Mouse (Mus musculus): ENCODE measurements around the gene Birc5. TPM values are rescaled to one million over a fixed set of nuclear protein-coding genes. Genes with fewer than 3 reads are reported as not detected.

The Birc5 gene
- 171 and 183 TPM in 2 replicates for polyA plus RNA-seq (2011; ENCODE audit: insufficient read depth, insufficient read length, low read depth, missing spikeins)

- Histone ChIP-seq H3K4me3 (ENCODE audit: low read depth, low read length) (peak within 1 kb of the TSS; percentile 94), H3K36me3 (ENCODE audit: control insufficient read depth, insufficient read depth, low read length, poor library complexity, severe bottlenecking) (peaks cover 21% of the 10 kb centered on the region), H3K27me3 (ENCODE audit: control insufficient read depth, insufficient read depth, low read length, poor library complexity, severe bottlenecking) (no peaks in the 10 kb centered on the region), H3K9me3 (replicated peaks; ENCODE audit: control insufficient read depth, insufficient read depth, low read length, poor library complexity, severe bottlenecking) (no peaks in the 10 kb centered on the region), H3K4me1 (ENCODE audit: control insufficient read depth, insufficient read depth, low read length) (no peaks in the 10 kb centered on the region), H3K27ac (ENCODE audit: insufficient read depth, low read length) (peak within 1 kb of the TSS; percentile 86), H3K9ac (ENCODE audit: low read depth, poor library complexity, severe bottlenecking) (peak within 1 kb of the TSS; percentile 91)
- TF ChIP-seq EP300 (IDR thresholded peaks at IDR 0.05; ENCODE audit: insufficient read depth, low read depth, low read length), result peak; percentile 28; the same call in 1 of the 2 replicates
- TF ChIP-seq CTCF (IDR thresholded peaks at IDR 0.05; ENCODE audit: low read depth, low read length), result no peak
- TF ChIP-seq POLR2A (IDR thresholded peaks at IDR 0.05; ENCODE audit: insufficient read depth, low read length), result peak; percentile 78
Observed at GRCm38 (mm10) chr11:117848985-117849671, at the start of gene Birc5. Gene Birc5, plus strand, starts transcription at chr11:117849251.

DNA sequence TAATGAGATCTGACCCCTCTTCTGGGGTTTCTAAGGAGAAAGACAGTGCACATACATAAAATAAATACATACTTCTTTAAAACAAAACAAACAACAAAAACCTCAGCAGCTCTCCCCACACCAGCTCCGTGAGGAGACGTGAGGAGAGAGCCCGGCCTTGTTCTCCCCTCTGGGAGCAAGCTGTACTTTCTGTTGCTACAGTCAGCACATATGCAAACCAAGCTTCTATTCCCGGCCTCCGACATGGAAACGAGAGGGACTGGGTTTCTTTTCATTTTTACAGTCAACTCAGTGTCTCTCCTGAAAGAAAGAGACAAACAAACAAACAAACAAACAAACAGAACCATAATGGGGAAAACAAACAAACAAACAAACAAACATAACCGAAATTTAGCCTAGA is 49.0 kb upstream of the Birc5 start:
- no peaks in the 10 kb centered on the region for H3K36me3 ChIP-seq (ENCODE audit: control insufficient read depth, insufficient read depth, low read length, poor library complexity, severe bottlenecking)
- no peaks in the 10 kb centered on the region for H3K27me3 ChIP-seq (ENCODE audit: control insufficient read depth, insufficient read depth, low read length, poor library complexity, severe bottlenecking)
- no peak overlapping the region for H3K4me3 ChIP-seq (ENCODE audit: low read depth, low read length)
- H3K9me3 ChIP-seq (replicated peaks; ENCODE audit: control insufficient read depth, insufficient read depth, low read length, poor library complexity, severe bottlenecking), result no peaks in the 10 kb centered on the region
- no peak overlapping the region for H3K27ac ChIP-seq (ENCODE audit: insufficient read depth, low read length)
- no peak overlapping the region for H3K9ac ChIP-seq (ENCODE audit: low read depth, poor library complexity, severe bottlenecking)
- H3K4me1 ChIP-seq (ENCODE audit: control insufficient read depth, insufficient read depth, low read length), result no peaks in the 10 kb centered on the region
- TF ChIP-seq EP300 (IDR thresholded peaks at IDR 0.05; ENCODE audit: insufficient read depth, low read depth, low read length), result no peak
- no peak for TF ChIP-seq POLR2A (IDR thresholded peaks at IDR 0.05; ENCODE audit: insufficient read depth, low read length)
- TF ChIP-seq CTCF (IDR thresholded peaks at IDR 0.05; ENCODE audit: low read depth, low read length), result no peak

- Histone ChIP-seq H3K36me3 (ENCODE audit: control insufficient read depth, insufficient read depth, low read length, poor library complexity, severe bottlenecking) (no peaks in the 10 kb centered on the region), H3K9ac (ENCODE audit: low read depth, poor library complexity, severe bottlenecking) (no peak overlapping the region), H3K27ac (ENCODE audit: insufficient read depth, low read length) (no peak overlapping the region), H3K9me3 (replicated peaks; ENCODE audit: control insufficient read depth, insufficient read depth, low read length, poor library complexity, severe bottlenecking) (no peaks in the 10 kb centered on the region), H3K4me1 (ENCODE audit: control insufficient read depth, insufficient read depth, low read length) (no peaks in the 10 kb centered on the region), H3K4me3 (ENCODE audit: low read depth, low read length) (no peak overlapping the region), H3K27me3 (ENCODE audit: control insufficient read depth, insufficient read depth, low read length, poor library complexity, severe bottlenecking) (no peaks in the 10 kb centered on the region)
- no peak for TF ChIP-seq POLR2A (IDR thresholded peaks at IDR 0.05; ENCODE audit: insufficient read depth, low read length)
- TF ChIP-seq EP300 (IDR thresholded peaks at IDR 0.05; ENCODE audit: insufficient read depth, low read depth, low read length), result no peak
- TF ChIP-seq CTCF (IDR thresholded peaks at IDR 0.05; ENCODE audit: low read depth, low read length), result no peak
Observed at GRCm38 (mm10) chr11:117801650-117802049, 47.4 kb upstream of the Birc5 start.

DNA sequence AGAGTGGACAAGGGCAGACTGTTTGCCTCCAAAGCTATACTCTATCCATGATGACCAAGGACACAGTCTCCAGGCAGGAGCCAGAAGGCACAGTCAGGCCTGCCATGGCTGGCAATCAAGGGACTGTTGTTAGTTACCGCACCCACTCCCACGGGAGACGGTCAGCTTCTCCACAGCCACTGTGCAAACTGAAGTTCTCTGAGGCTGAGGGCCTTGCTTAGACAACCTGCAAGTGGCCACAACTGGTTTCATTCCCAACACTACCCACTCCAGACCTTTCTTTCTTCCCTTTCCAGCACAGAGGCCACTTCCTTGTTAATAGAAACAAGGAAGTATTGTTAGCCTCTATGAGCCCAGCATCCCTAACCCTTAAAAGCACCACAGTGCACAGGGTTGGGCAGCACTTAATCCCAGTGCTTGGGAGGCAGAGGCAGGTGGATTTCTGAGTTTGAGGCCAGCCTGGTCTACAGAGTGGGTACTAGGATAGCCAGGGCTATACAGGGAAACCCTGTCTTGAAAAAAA is 45.8 kb upstream of the Birc5 start:
- no peak for TF ChIP-seq EP300 (IDR thresholded peaks at IDR 0.05; ENCODE audit: insufficient read depth, low read depth, low read length)
- no peak for TF ChIP-seq POLR2A (IDR thresholded peaks at IDR 0.05; ENCODE audit: insufficient read depth, low read length)
- no peak for TF ChIP-seq CTCF (IDR thresholded peaks at IDR 0.05; ENCODE audit: low read depth, low read length)
- H3K36me3 ChIP-seq (ENCODE audit: control insufficient read depth, insufficient read depth, low read length, poor library complexity, severe bottlenecking), result no peaks in the 10 kb centered on the region
- no peaks in the 10 kb centered on the region for H3K9me3 ChIP-seq (replicated peaks; ENCODE audit: control insufficient read depth, insufficient read depth, low read length, poor library complexity, severe bottlenecking)
- H3K9ac ChIP-seq (ENCODE audit: low read depth, poor library complexity, severe bottlenecking), result no peak overlapping the region
- H3K27me3 ChIP-seq (ENCODE audit: control insufficient read depth, insufficient read depth, low read length, poor library complexity, severe bottlenecking), result no peaks in the 10 kb centered on the region
- no peak overlapping the region for H3K4me3 ChIP-seq (ENCODE audit: low read depth, low read length)
- no peak overlapping the region for H3K27ac ChIP-seq (ENCODE audit: insufficient read depth, low read length)
- no peaks in the 10 kb centered on the region for H3K4me1 ChIP-seq (ENCODE audit: control insufficient read depth, insufficient read depth, low read length)

GRCm38 (mm10) chr11:117806781-117807180 is 42.3 kb upstream of the Birc5 start:
- Histone ChIP-seq H3K36me3 (ENCODE audit: control insufficient read depth, insufficient read depth, low read length, poor library complexity, severe bottlenecking) (no peaks in the 10 kb centered on the region), H3K4me3 (ENCODE audit: low read depth, low read length) (no peak overlapping the region), H3K27me3 (ENCODE audit: control insufficient read depth, insufficient read depth, low read length, poor library complexity, severe bottlenecking) (no peaks in the 10 kb centered on the region), H3K27ac (ENCODE audit: insufficient read depth, low read length) (no peak overlapping the region), H3K4me1 (ENCODE audit: control insufficient read depth, insufficient read depth, low read length) (peaks cover 2% of the 10 kb centered on the region), H3K9ac (ENCODE audit: low read depth, poor library complexity, severe bottlenecking) (no peak overlapping the region), H3K9me3 (replicated peaks; ENCODE audit: control insufficient read depth, insufficient read depth, low read length, poor library complexity, severe bottlenecking) (no peaks in the 10 kb centered on the region)
- TF ChIP-seq CTCF (IDR thresholded peaks at IDR 0.05; ENCODE audit: low read depth, low read length) (no peak), EP300 (IDR thresholded peaks at IDR 0.05; ENCODE audit: insufficient read depth, low read depth, low read length) (no peak), POLR2A (IDR thresholded peaks at IDR 0.05; ENCODE audit: insufficient read depth, low read length) (no peak)
